Mouse (Mus musculus) brain, embryonic 14.5 days (tissue): ENCODE measurements around the gene Ccl24.

ENCODE experiments used
- CTCF ChIP-seq: fragments of 200-500 bp; IDR thresholded peaks from 2 replicates; pipeline ENCODE4 v1.5.1; 2012; ENCODE audit warnings: inconsistent platforms, mild to moderate bottlenecking, moderate library complexity, borderline replicate concordance; ENCODE audit not compliant: insufficient read depth, insufficient read length; ENCODE audit errors: extremely low read depth
- POLR2A ChIP-seq: fragments of 200-500 bp; IDR thresholded peaks from 2 replicates; pipeline ENCODE4 v1.6.1; 2012; ENCODE audit warnings: mild to moderate bottlenecking, inconsistent platforms, borderline replicate concordance; ENCODE audit not compliant: poor library complexity, insufficient read depth, insufficient read length, severe bottlenecking; ENCODE audit errors: extremely low read depth

DNA sequence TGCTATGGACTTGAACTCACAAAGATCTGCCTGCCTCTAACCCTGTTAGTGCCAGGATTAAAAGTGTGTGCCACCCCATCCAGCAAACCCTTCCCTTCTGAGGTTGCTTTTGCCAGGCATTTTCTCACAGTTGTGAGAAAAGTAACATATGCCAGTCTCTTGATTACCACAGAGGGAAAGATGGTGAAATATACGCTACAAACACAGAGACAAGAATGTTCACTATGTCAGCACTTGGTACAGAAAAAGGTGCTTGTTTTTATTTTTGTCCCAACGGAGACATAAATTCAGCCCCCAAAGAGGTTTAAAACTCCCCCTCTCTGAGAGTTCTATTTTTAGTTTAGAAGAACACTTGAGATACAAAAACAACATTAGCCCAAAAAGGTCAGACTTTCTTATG, 48.8 kb downstream of the Ccl24 start:
- no peak for TF ChIP-seq CTCF
- no peak for TF ChIP-seq POLR2A
